In the genomic region with DNA sequence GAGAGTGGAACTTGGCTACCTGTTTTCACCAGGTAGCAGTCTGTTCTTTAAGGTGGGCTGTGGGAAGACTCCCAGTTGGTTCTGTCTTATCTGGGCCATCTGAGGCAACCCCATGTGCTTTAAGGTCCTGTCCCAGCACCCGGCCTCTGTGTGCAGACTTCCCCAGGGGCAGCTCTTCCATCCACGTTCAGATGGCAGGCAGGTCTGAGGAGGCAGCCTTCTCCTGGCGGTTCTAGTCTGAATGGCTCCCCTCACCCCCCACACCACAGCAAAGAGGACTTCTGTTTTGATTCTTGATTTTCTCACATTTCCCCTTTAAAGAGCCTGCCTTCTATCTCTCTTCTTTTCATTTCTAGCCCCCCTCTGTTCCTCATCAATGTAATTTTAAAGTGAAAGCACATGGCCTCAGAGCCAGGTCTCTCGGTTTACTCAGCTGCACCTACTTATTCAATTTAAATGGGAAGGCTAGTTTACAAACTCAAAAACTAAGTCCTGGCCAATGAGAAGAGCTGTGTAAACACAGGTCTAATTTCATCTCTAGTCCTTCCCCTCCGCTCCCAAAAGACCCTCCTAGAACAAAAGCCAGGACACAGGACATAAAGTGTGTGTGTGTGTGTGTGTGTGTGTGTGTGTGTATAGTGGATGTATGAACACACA, we compare ENCODE assay signal across 20 mouse cellular contexts.
A peak's percentile ranks its signal among the peaks of the same experiment; 100 is the strongest.
DNase-seq lines count a peak whose midpoint lies in the region; ATAC-seq lines count a peak whose summit lies in the region.
"Had no signal": no experiment of that assay in that cellular context is flagged by ENCODE, and none has a peak within 500 bp of the region (broad histone marks: within the 10 kb centered on the region; RNA-seq: fewer than 3 reads in every experiment).

No protein-coding gene starts in this region.

- H3K4me1 ChIP-seq in hindbrain, embryonic 12.5 days, result peaks cover 7% of the 10 kb centered on the region; the same call in 1 of the 2 replicates
- no peaks in the 10 kb centered on the region for H3K4me1 ChIP-seq in hindbrain, embryonic 11.5 days (replicated peaks; ENCODE audit: control insufficient read depth, insufficient read depth, low read length)
- H3K4me1 ChIP-seq in embryonic facial prominence, embryonic 13.5 days, result peaks cover 26% of the 10 kb centered on the region
- H3K4me1 ChIP-seq in limb, embryonic 13.5 days, result peaks cover 22% of the 10 kb centered on the region
- H3K4me1 ChIP-seq: hindbrain, embryonic 15.5 days; liver, embryonic 12.5 days; neural tube, embryonic 15.5 days had no signal

- no peak overlapping the region for H3K9ac ChIP-seq in hindbrain, embryonic 12.5 days
- no peak overlapping the region for H3K9ac ChIP-seq in hindbrain, embryonic 11.5 days (ENCODE audit: low read depth, low read length)
- peak overlapping the region; percentile 58 for H3K9ac ChIP-seq in embryonic facial prominence, embryonic 13.5 days
- H3K9ac ChIP-seq in limb, embryonic 13.5 days, result no peak overlapping the region
- H3K9ac ChIP-seq: hindbrain, embryonic 15.5 days; liver, embryonic 12.5 days; neural tube, embryonic 15.5 days had no signal

- no peak for ATAC-seq in hindbrain, embryonic 12.5 days (ENCODE audit: low FRiP score)
- no peak for ATAC-seq in hindbrain, embryonic 11.5 days (ENCODE audit: low FRiP score)
- peak; percentile 80 for ATAC-seq in embryonic facial prominence, embryonic 13.5 days (ENCODE audit: insufficient number of reproducible peaks, insufficient read depth, low FRiP score, low TSS enrichment, low read depth)
- peak; percentile 61 for ATAC-seq in limb, embryonic 13.5 days (ENCODE audit: low FRiP score, low read depth)
- ATAC-seq: forebrain, embryonic 16.5 days; liver, embryonic 12.5 days had no signal

- no peak overlapping the region for H3K4me3 ChIP-seq in hindbrain, embryonic 12.5 days
- no peak overlapping the region for H3K4me3 ChIP-seq in hindbrain, embryonic 11.5 days (ENCODE audit: low read depth, low read length)
- 0 out of 2 replicates have a peak overlapping the region, but pooled peaks have one; percentile 7 for H3K4me3 ChIP-seq in embryonic facial prominence, embryonic 13.5 days
- H3K4me3 ChIP-seq in limb, embryonic 13.5 days, result no peak overlapping the region
- H3K4me3 ChIP-seq: hindbrain, embryonic 15.5 days; liver, embryonic 12.5 days; neural tube, embryonic 15.5 days had no signal

- no peak for DNase-seq in hindbrain, embryonic 11.5 days (ENCODE audit: low spot score)
- DNase-seq in embryo, embryonic 10.5 days (ENCODE audit: low spot score), result peak; percentile 78
- DNase-seq in urinary bladder, postnatal 4 days (ENCODE audit: low spot score in 2 of 2), result no peak
- DNase-seq in right cerebral cortex, adult 2 months (ENCODE audit: low spot score in 2 of 2), result no peak
- DNase-seq: B cell, adult 2 months; cerebellum, adult 9-10 months; heart, postnatal 14 days; kidney, adult 11 months; kidney, postnatal 10 days; lung, adult 2 months; midbrain, embryonic 14.5 days; right cerebral cortex, postnatal 25 days had no signal

- 45% methylated on average over 5 of the region's 5 CpGs for WGBS in hindbrain, embryonic 12.5 days
- 47% methylated on average over 5 of the region's 5 CpGs for WGBS in hindbrain, embryonic 11.5 days
- 12% methylated on average over 5 of the region's 5 CpGs for WGBS in embryonic facial prominence, embryonic 13.5 days
- 17% methylated on average over 5 of the region's 5 CpGs for WGBS in limb, embryonic 13.5 days

- no peaks in the 10 kb centered on the region for H3K9me3 ChIP-seq in hindbrain, embryonic 12.5 days (replicated peaks)
- H3K9me3 ChIP-seq in hindbrain, embryonic 11.5 days (ENCODE audit: control insufficient read depth, low read length), result no peaks in the 10 kb centered on the region
- no peaks in the 10 kb centered on the region for H3K9me3 ChIP-seq in embryonic facial prominence, embryonic 13.5 days
- no peaks in the 10 kb centered on the region for H3K9me3 ChIP-seq in limb, embryonic 13.5 days
- H3K9me3 ChIP-seq: hindbrain, embryonic 15.5 days; liver, embryonic 12.5 days; neural tube, embryonic 15.5 days had no signal

- peak overlapping the region; percentile 17; the same call in 1 of the 2 replicates for H3K27ac ChIP-seq in hindbrain, embryonic 12.5 days
- no peak overlapping the region for H3K27ac ChIP-seq in hindbrain, embryonic 11.5 days (ENCODE audit: low read depth, low read length)
- peak overlapping the region; percentile 88 for H3K27ac ChIP-seq in embryonic facial prominence, embryonic 13.5 days
- H3K27ac ChIP-seq in limb, embryonic 13.5 days, result peak overlapping the region; percentile 65; the same call in 1 of the 2 replicates
- H3K27ac ChIP-seq: hindbrain, embryonic 15.5 days; liver, embryonic 12.5 days; neural tube, embryonic 15.5 days had no signal

- no peaks in the 10 kb centered on the region for H3K27me3 ChIP-seq in hindbrain, embryonic 12.5 days
- H3K27me3 ChIP-seq in hindbrain, embryonic 11.5 days (ENCODE audit: control insufficient read depth, insufficient read depth, low read length), result no peaks in the 10 kb centered on the region
- H3K27me3 ChIP-seq in embryonic facial prominence, embryonic 13.5 days, result no peaks in the 10 kb centered on the region
- no peaks in the 10 kb centered on the region for H3K27me3 ChIP-seq in limb, embryonic 13.5 days
- H3K27me3 ChIP-seq: hindbrain, embryonic 15.5 days; liver, embryonic 12.5 days; neural tube, embryonic 15.5 days had no signal

- H3K4me2 ChIP-seq in hindbrain, embryonic 12.5 days (replicated peaks), result no peak overlapping the region
- no peak overlapping the region for H3K4me2 ChIP-seq in hindbrain, embryonic 11.5 days (replicated peaks; ENCODE audit: low read depth, low read length)
- H3K4me2 ChIP-seq in embryonic facial prominence, embryonic 13.5 days, result peak overlapping the region; percentile 46
- peak overlapping the region; percentile 15; the same call in 1 of the 2 replicates for H3K4me2 ChIP-seq in limb, embryonic 13.5 days (replicated peaks)
- H3K4me2 ChIP-seq: heart, embryonic 11.5 days; hindbrain, embryonic 15.5 days; liver, embryonic 12.5 days; neural tube, embryonic 15.5 days had no signal

- H3K36me3 ChIP-seq in hindbrain, embryonic 12.5 days, result no peaks in the 10 kb centered on the region
- H3K36me3 ChIP-seq in hindbrain, embryonic 11.5 days (ENCODE audit: control insufficient read depth, insufficient read depth, low read length), result no peaks in the 10 kb centered on the region
- H3K36me3 ChIP-seq in embryonic facial prominence, embryonic 13.5 days, result no peaks in the 10 kb centered on the region
- H3K36me3 ChIP-seq in limb, embryonic 13.5 days, result no peaks in the 10 kb centered on the region
- H3K36me3 ChIP-seq: hindbrain, embryonic 15.5 days; liver, embryonic 12.5 days; neural tube, embryonic 15.5 days had no signal

Comparison
In these comparisons a context has a peak if more than half of its experiments do, and no peak if none do; other contexts are left out.
1. ATAC-seq: peak in embryonic facial prominence, embryonic 13.5 days (single experiment) and limb, embryonic 13.5 days (single experiment); none in hindbrain, embryonic 12.5 days (single experiment) and hindbrain, embryonic 11.5 days (single experiment).
2. H3K4me2 ChIP-seq: peak in embryonic facial prominence, embryonic 13.5 days (single experiment) and limb, embryonic 13.5 days (single experiment); none in hindbrain, embryonic 12.5 days (single experiment) and hindbrain, embryonic 11.5 days (single experiment).